24 mouse cellular contexts compared by ENCODE assay signal in genomic region chr4:106745862-106746261, GRCm38 (mm10). TPM values are rescaled to one million over a fixed set of nuclear protein-coding genes. Genes with fewer than 3 reads are reported as not detected.
DNase-seq lines count a peak whose midpoint lies in the region; ATAC-seq and TF ChIP-seq lines count a peak whose summit lies in the region.
"Had no signal": no experiment of that assay in that cellular context is flagged by ENCODE, and none has a peak within 500 bp of the region (broad histone marks: within the 10 kb centered on the region; RNA-seq: fewer than 3 reads in every experiment).

No protein-coding gene starts in this region.

- no peak overlapping the region for H3K9ac ChIP-seq in heart, embryonic 12.5 days
- H3K9ac ChIP-seq: embryonic facial prominence, embryonic 12.5 days; forebrain, embryonic 15.5 days; heart, embryonic 15.5 days; hindbrain, embryonic 15.5 days had no signal

- ATAC-seq in heart, embryonic 12.5 days (ENCODE audit: insufficient number of reproducible peaks, low FRiP score), result no peak
- ATAC-seq: CD4-positive, CD25-positive, alpha-beta regulatory T cell, adult 4 months; forebrain, embryonic 15.5 days had no signal

- 0 out of 2 replicates have a peak, but pooled peaks cover 5% of the 10 kb centered on the region for H3K4me1 ChIP-seq in heart, embryonic 12.5 days (replicated peaks)
- no peaks in the 10 kb centered on the region for H3K4me1 ChIP-seq in lung, adult 2 months (ENCODE audit: control insufficient read depth, insufficient read depth, low read length)

- DNase-seq in cerebellum, adult 9-11 months, result peak; percentile 10
- DNase-seq in cerebellum, postnatal 14 days, result no peak
- DNase-seq in heart, adult 18-20 months, result peak; percentile 15 to 16
- DNase-seq in lung, adult 18-20 months, result peak; percentile 16 to 21
- DNase-seq in lung, adult 2 months, result no peak
- peak; percentile 51 for DNase-seq in brain, adult 2 months (ENCODE audit: low read depth, low spot score)
- DNase-seq: adrenal gland, adult 8-10 months; adrenal gland, postnatal 36 days; B cell, adult 2 months; cerebellum, adult 11 months; cerebellum, adult 8-10 months; embryo, embryonic 11 days; gastrocnemius, postnatal 10 days had no signal

- WGBS in heart, embryonic 12.5 days, result 80% methylated on average over 7 of the region's 7 CpGs
- WGBS in lung, adult 2 months, result 75% methylated on average over 7 of the region's 7 CpGs

- 0 out of 2 replicates have a peak, but pooled peaks cover 2% of the 10 kb centered on the region for H3K36me3 ChIP-seq in heart, embryonic 12.5 days
- H3K36me3 ChIP-seq: embryonic facial prominence, embryonic 12.5 days; forebrain, embryonic 15.5 days; G1E; hindbrain, embryonic 15.5 days had no signal

- H3K4me3 ChIP-seq in heart, embryonic 12.5 days, result no peak overlapping the region
- H3K4me3 ChIP-seq in lung, adult 2 months (replicated peaks; ENCODE audit: extremely low read depth, low read depth, low read length), result no peak overlapping the region
- H3K4me3 ChIP-seq: embryonic facial prominence, embryonic 12.5 days; forebrain, embryonic 15.5 days; heart, embryonic 15.5 days; hindbrain, embryonic 15.5 days had no signal

- H3K4me2 ChIP-seq in heart, embryonic 12.5 days, result no peak overlapping the region
- H3K4me2 ChIP-seq: embryonic facial prominence, embryonic 12.5 days; forebrain, embryonic 15.5 days; heart, embryonic 15.5 days; hindbrain, embryonic 15.5 days had no signal

- no peaks in the 10 kb centered on the region for H3K27me3 ChIP-seq in heart, embryonic 12.5 days (replicated peaks)
- H3K27me3 ChIP-seq: forebrain, embryonic 15.5 days; heart, embryonic 15.5 days; hindbrain, embryonic 15.5 days had no signal

- TF ChIP-seq POLR2A in lung, adult 2 months (IDR thresholded peaks at IDR 0.05; ENCODE audit: borderline replicate concordance, extremely low read depth, low read depth, low read length), result no peak

- no peak for TF ChIP-seq CTCF in lung, adult 2 months (IDR thresholded peaks at IDR 0.05; ENCODE audit: insufficient read depth, low read length)

- no peaks in the 10 kb centered on the region for H3K9me3 ChIP-seq in heart, embryonic 12.5 days (replicated peaks)
- H3K9me3 ChIP-seq: embryonic facial prominence, embryonic 12.5 days; forebrain, embryonic 15.5 days; G1E; heart, embryonic 15.5 days; hindbrain, embryonic 15.5 days had no signal

- H3K27ac ChIP-seq in heart, embryonic 12.5 days (ENCODE audit: poor library complexity, severe bottlenecking), result no peak overlapping the region
- H3K27ac ChIP-seq: embryonic facial prominence, embryonic 12.5 days; forebrain, embryonic 15.5 days; heart, embryonic 15.5 days; hindbrain, embryonic 15.5 days had no signal

RNA-seq across cellular contexts. Expression of gene Fam151a, which starts 12.2 kb away (rescaled TPM):
- under 1 TPM; 0.27 to 0.51 TPM for total RNA-seq in heart, adult 18-20 months (2021)
- 0.13 TPM in 1 of 2 replicates, not detected in the other for polyA plus RNA-seq in heart, embryonic 12.5 days (2016; fragmentation: Nextera tagmentation; extraction: Ambion mirVana)
- 0.77 and 1.4 TPM in 2 replicates for polyA plus RNA-seq in lung, adult 2 months (2012; rRNA removed)
- total RNA-seq: common myeloid progenitor, adult 5-6 weeks; G1E; gastrocnemius, postnatal 10 days had no signal
- polyA plus RNA-seq: brain, embryonic 14.5 days; CD4-positive, CD25-positive, alpha-beta regulatory T cell, adult 4 months; forebrain, embryonic 11.5 days; forebrain, embryonic 15.5 days; G1E; hindbrain, embryonic 11.5 days; hindbrain, embryonic 15.5 days had no signal

RNA-seq across cellular contexts. Expression of gene Mroh7, which starts 15.1 kb away (rescaled TPM):
- total RNA-seq in heart, adult 18-20 months (2021), result under 1 TPM; 0.07 to 0.49 TPM
- polyA plus RNA-seq in heart, embryonic 12.5 days (2016; fragmentation: Nextera tagmentation; extraction: Ambion mirVana), result 0.35 and 0.80 TPM in 2 replicates
- 0.41 and 1.5 TPM in 2 replicates for polyA plus RNA-seq in lung, adult 2 months (2012; rRNA removed)
- total RNA-seq: common myeloid progenitor, adult 5-6 weeks had no signal
- polyA plus RNA-seq: CD4-positive, CD25-positive, alpha-beta regulatory T cell, adult 4 months; forebrain, embryonic 11.5 days; G1E had no signal

RNA-seq across cellular contexts. Expression of gene Acot11, which starts 58.9 kb away (rescaled TPM):
- 10 to 100 TPM; 24.2 to 38.0 TPM for total RNA-seq in heart, adult 18-20 months (2021)
- polyA plus RNA-seq in heart, embryonic 12.5 days (2016; fragmentation: Nextera tagmentation; extraction: Ambion mirVana), result 4.1 and 5.6 TPM in 2 replicates
- 9.8 and 18.6 TPM in 2 replicates for polyA plus RNA-seq in lung, adult 2 months (2012; rRNA removed)

Comparison
In these comparisons a context has a peak if more than half of its experiments do, and no peak if none do; other contexts are left out.
1. DNase-seq: peak in cerebellum, adult 9-11 months (single experiment), heart, adult 18-20 months (2 of 2), lung, adult 18-20 months (2 of 2) and brain, adult 2 months (single experiment); none in cerebellum, postnatal 14 days (0 of 2) and lung, adult 2 months (single experiment).